Mouse (Mus musculus) intestine, postnatal 0 days (tissue): ENCODE measurements around the gene Pitpnc1. TPM values are rescaled to one million over a fixed set of nuclear protein-coding genes. Genes with fewer than 3 reads are reported as not detected.

ENCODE experiments used
- ATAC-seq: fragments of 200-750 bp; cut with Nextera tagmentation; 2 replicates; pipeline ENCODE4 v1.8.0; 2017; ENCODE audit warnings: mild to moderate bottlenecking, moderate TSS enrichment, moderate library complexity
- H3K27ac ChIP-seq: fragments of 300-500 bp; sonication (generic); 2 replicates; pipeline ENCODE4 v1.5.1; 2014; ENCODE audit warnings: mild to moderate bottlenecking, low read depth, low read length, moderate library complexity
- H3K27me3 ChIP-seq: fragments of 300-500 bp; sonication (generic); replicated peaks from 2 replicates; pipeline ENCODE4 v1.6.1; 2014; ENCODE audit warnings: low read length, mixed read lengths; ENCODE audit not compliant: control insufficient read depth, insufficient read depth
- H3K36me3 ChIP-seq: fragments of 300-500 bp; sonication (generic); 2 replicates; pipeline ENCODE4 v1.6.1; 2014; ENCODE audit warnings: mild to moderate bottlenecking, moderate library complexity; ENCODE audit not compliant: control insufficient read depth, insufficient read depth
- H3K4me1 ChIP-seq: fragments of 300-500 bp; sonication (generic); replicated peaks from 2 replicates; pipeline ENCODE4 v1.6.1; 2014; ENCODE audit warnings: antibody characterized with exemption, low read length, mixed read lengths; ENCODE audit not compliant: control insufficient read depth, insufficient read depth
- H3K4me2 ChIP-seq: fragments of 300-500 bp; sonication (generic); replicated peaks from 2 replicates; pipeline ENCODE4 v1.6.1; 2014; ENCODE audit warnings: low read depth, mild to moderate bottlenecking, moderate library complexity
- H3K4me3 ChIP-seq: fragments of 300-500 bp; sonication (generic); 2 replicates; pipeline ENCODE4 v1.5.1; 2014; ENCODE audit warnings: low read depth, low read length
- H3K9ac ChIP-seq: fragments of 300-500 bp; sonication (generic); 2 replicates; pipeline ENCODE4 v1.6.1; 2014; ENCODE audit warnings: mild to moderate bottlenecking, low read depth, low read length
- H3K9me3 ChIP-seq: fragments of 300-500 bp; sonication (generic); 2 replicates; pipeline ENCODE4 v1.6.1; 2016; ENCODE audit warnings: mixed run types; ENCODE audit not compliant: control insufficient read depth
- CTCF ChIP-seq: sonication (generic); IDR thresholded peaks from 2 replicates; pipeline ENCODE4 v1.5.1; 2016; ENCODE audit warnings: low read depth, mild to moderate bottlenecking, control low read depth, antibody characterized with exemption, moderate library complexity
- WGBS: fragments of 180-500 bp; shearing (Covaris S2); extraction: QIAGEN DNeasy Blood & Tissue Kit; methylation state at CpG from one replicate; pipeline ENCODE4 v1.1.7; 2014; 5-methylcytosine and 5-hydroxymethylcytosine counted together
- polyA plus RNA-seq: library from polyadenylated mRNA; unstranded; fragments of >200 nt; fragmentation: Nextera tagmentation; extraction: Ambion mirVana; gene quantifications from 2 replicates; pipeline ENCODE4 v1.2.1, GENCODE M21; 2015

Gene Pitpnc1
- polyA plus RNA-seq, 1 experiment from 2014 or later = 4.4 TPM

- H3K9ac ChIP-seq = no peak overlapping the region
- H3K4me2 ChIP-seq = no peak overlapping the region
- H3K36me3 ChIP-seq = no peaks in the 10 kb centered on the region
- ATAC-seq = no peak
- H3K27ac ChIP-seq = no peak overlapping the region
- no peaks in the 10 kb centered on the region for H3K9me3 ChIP-seq
- no peaks in the 10 kb centered on the region for H3K4me1 ChIP-seq
- no peaks in the 10 kb centered on the region for H3K27me3 ChIP-seq
- 38% methylated on average over 5 of the region's 5 CpGs for WGBS
- H3K4me3 ChIP-seq = no peak overlapping the region
- TF ChIP-seq CTCF = no peak
Observed at GRCm38 (mm10) chr11:107447349-107447748, 23.1 kb downstream of the Pitpnc1 start.

- Histone ChIP-seq H3K4me1 (no peaks in the 10 kb centered on the region), H3K27me3 (no peaks in the 10 kb centered on the region), H3K9ac (no peak overlapping the region), H3K36me3 (no peaks in the 10 kb centered on the region), H3K4me2 (no peak overlapping the region), H3K27ac (no peak overlapping the region), H3K4me3 (no peak overlapping the region), H3K9me3 (no peaks in the 10 kb centered on the region)
- ATAC-seq = no peak
- no peak for TF ChIP-seq CTCF
- WGBS = 65% methylated on average over 6 of the region's 6 CpGs
Observed at GRCm38 (mm10) chr11:107446650-107447049, 23.8 kb downstream of the Pitpnc1 start.

- H3K4me1 ChIP-seq = no peaks in the 10 kb centered on the region
- 81% methylated on average over 3 of the region's 3 CpGs for WGBS
- H3K4me3 ChIP-seq = no peak overlapping the region
- no peak for ATAC-seq
- TF ChIP-seq CTCF = no peak
- H3K9me3 ChIP-seq = no peaks in the 10 kb centered on the region
- no peak overlapping the region for H3K27ac ChIP-seq
- no peaks in the 10 kb centered on the region for H3K27me3 ChIP-seq
- no peak overlapping the region for H3K4me2 ChIP-seq
- H3K9ac ChIP-seq = no peak overlapping the region
- no peaks in the 10 kb centered on the region for H3K36me3 ChIP-seq
Observed at GRCm38 (mm10) chr11:107445683-107446082, 24.8 kb downstream of the Pitpnc1 start.

GRCm38 (mm10) chr11:107443121-107444095 lies 27.1 kb downstream of the Pitpnc1 start:
- no peaks in the 10 kb centered on the region for H3K27me3 ChIP-seq
- no peak overlapping the region for H3K4me2 ChIP-seq
- no peaks in the 10 kb centered on the region for H3K4me1 ChIP-seq
- no peak overlapping the region for H3K9ac ChIP-seq
- H3K36me3 ChIP-seq = no peaks in the 10 kb centered on the region
- TF ChIP-seq CTCF = no peak
- 81% methylated on average over 12 of the region's 12 CpGs for WGBS
- no peaks in the 10 kb centered on the region for H3K9me3 ChIP-seq
- H3K27ac ChIP-seq = no peak overlapping the region
- ATAC-seq = no peak
- no peak overlapping the region for H3K4me3 ChIP-seq

GRCm38 (mm10) chr11:107441050-107441449 lies 29.4 kb downstream of the Pitpnc1 start:
- Histone ChIP-seq H3K9ac (no peak overlapping the region), H3K9me3 (no peaks in the 10 kb centered on the region), H3K27me3 (no peaks in the 10 kb centered on the region), H3K27ac (no peak overlapping the region), H3K36me3 (no peaks in the 10 kb centered on the region), H3K4me3 (no peak overlapping the region), H3K4me1 (no peaks in the 10 kb centered on the region), H3K4me2 (no peak overlapping the region)
- no peak for TF ChIP-seq CTCF
- ATAC-seq = no peak
- WGBS = 55% methylated on average over 3 of the region's 3 CpGs

DNA sequence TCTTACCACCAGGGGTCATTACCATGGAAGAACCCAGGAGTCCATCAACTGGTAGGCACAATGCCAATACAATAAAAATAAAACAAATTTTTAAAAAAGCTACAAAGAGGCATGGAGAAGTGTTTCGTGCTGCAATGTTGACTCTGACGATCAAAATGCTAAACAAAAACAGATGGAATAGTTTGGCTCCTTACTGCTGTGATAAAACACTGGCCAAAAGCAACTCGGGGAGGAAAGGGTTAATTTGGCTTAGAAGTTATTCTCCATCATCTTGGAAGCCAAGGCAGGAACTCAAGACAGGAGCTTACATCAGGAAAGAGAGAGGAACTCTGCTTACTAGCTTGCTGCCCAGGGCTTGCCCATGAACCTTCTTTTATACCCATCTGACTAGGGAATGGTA lies 32.4 kb downstream of the Pitpnc1 start:
- H3K4me2 ChIP-seq = no peak overlapping the region
- no peak overlapping the region for H3K4me3 ChIP-seq
- H3K36me3 ChIP-seq = no peaks in the 10 kb centered on the region
- H3K9ac ChIP-seq = no peak overlapping the region
- no peak overlapping the region for H3K27ac ChIP-seq
- no peak for ATAC-seq
- no peaks in the 10 kb centered on the region for H3K4me1 ChIP-seq
- WGBS = 82% methylated on average over 3 of the region's 3 CpGs
- TF ChIP-seq CTCF = no peak
- H3K27me3 ChIP-seq = no peaks in the 10 kb centered on the region
- H3K9me3 ChIP-seq = no peaks in the 10 kb centered on the region
